Mouse (Mus musculus) liver, embryonic 14.5 days (tissue): ENCODE measurements around the gene Plk1.

Source experiments
- CTCF ChIP-seq: IDR thresholded peaks from 2 replicates; pipeline ENCODE4 v1.5.1; 2016; ENCODE audit warnings: antibody characterized with exemption, low read depth, control low read depth
- EP300 ChIP-seq: IDR thresholded peaks from 2 replicates; pipeline ENCODE4 v1.6.1; 2016; ENCODE audit warnings: antibody characterized with exemption, low read depth

DNA sequence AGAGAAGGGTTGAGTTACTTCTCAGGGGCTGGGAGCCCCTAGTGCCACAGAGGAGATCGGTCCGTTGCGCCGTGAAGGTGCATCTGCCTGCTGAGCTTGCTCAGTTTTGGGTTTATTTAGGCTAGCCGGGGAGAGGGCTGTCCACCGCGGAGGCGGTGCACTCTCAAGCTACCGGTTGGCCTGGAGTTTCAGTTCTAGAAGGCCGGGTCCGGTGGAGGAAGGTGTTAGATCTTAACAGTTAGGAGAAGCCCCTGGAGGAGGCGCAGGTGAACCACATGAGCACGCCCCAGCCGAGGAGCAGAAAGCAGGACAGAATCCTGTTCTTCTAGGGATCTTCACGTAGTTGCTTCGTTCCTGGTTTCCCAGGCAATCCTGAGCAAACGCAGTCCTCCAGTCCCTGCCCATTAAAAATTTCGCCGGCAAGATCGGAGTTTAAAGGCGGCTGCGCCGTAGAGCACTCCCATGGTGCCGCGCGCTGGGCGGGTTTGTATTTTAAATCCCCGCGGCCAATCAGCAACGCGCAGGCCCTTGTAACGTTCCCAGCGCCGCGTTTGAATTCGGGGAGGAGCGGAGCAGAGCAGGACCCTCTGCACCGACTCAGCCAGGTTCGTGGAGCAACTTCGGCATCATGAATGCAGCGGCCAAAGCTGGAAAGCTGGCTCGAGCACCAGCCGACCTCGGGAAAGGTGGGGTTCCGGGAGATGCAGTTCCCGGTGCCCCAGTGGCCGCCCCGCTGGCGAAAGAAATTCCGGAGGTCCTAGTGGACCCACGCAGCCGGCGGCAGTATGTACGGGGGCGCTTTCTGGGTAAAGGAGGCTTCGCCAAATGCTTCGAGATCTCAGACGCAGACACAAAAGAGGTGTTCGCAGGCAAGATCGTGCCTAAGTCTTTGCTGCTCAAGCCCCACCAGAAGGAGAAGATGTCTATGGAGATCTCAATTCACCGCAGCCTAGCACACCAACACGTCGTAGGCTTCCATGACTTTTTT lies at the start of gene Plk1:
- TF ChIP-seq CTCF (peak; percentile 12; the same call in 1 of the 2 replicates), EP300 (peak; percentile 55)
